Mouse (Mus musculus) heart, embryonic 11.5 days (tissue): ENCODE data around the gene Ccr10. TPM values are rescaled to one million over a fixed set of nuclear protein-coding genes. Genes with fewer than 3 reads are reported as not detected.
"Not testable (repeated sequence)": the region's sequence is repeated elsewhere in the genome, so short reads cannot be mapped to it uniquely, and the experiment has no call there.

Source experiments
- ATAC-seq: fragments of 200-750 bp; cut with Nextera tagmentation; replicated peaks from 2 replicates; pipeline ENCODE4 v1.8.0; 2017; ENCODE audit warnings: moderate library complexity; ENCODE audit not compliant: insufficient number of reproducible peaks, low FRiP score, low TSS enrichment
- H3K27ac ChIP-seq: fragments of 300-500 bp; sonication (generic); 2 replicates; pipeline ENCODE4 v1.5.1; 2014; ENCODE audit warnings: mild to moderate bottlenecking, low read depth, low read length
- H3K27me3 ChIP-seq: fragments of 300-500 bp; sonication (generic); 2 replicates; pipeline ENCODE4 v1.6.1; 2014; ENCODE audit warnings: mild to moderate bottlenecking, low read length, mixed read lengths; ENCODE audit not compliant: control insufficient read depth, insufficient read depth
- H3K36me3 ChIP-seq: fragments of 300-500 bp; sonication (generic); 2 replicates; pipeline ENCODE4 v1.6.1; 2014; ENCODE audit warnings: mild to moderate bottlenecking, low read length, moderate library complexity, mixed read lengths; ENCODE audit not compliant: control insufficient read depth, insufficient read depth
- H3K4me1 ChIP-seq: fragments of 300-500 bp; sonication (generic); 2 replicates; pipeline ENCODE4 v1.6.1; 2014; ENCODE audit warnings: low read length; ENCODE audit not compliant: control insufficient read depth, insufficient read depth
- H3K4me2 ChIP-seq: fragments of 300-500 bp; sonication (generic); 2 replicates; pipeline ENCODE4 v1.6.1; 2014; ENCODE audit warnings: mild to moderate bottlenecking, moderate library complexity
- H3K4me3 ChIP-seq: fragments of 300-500 bp; sonication (generic); 2 replicates; pipeline ENCODE4 v1.5.1; 2014; ENCODE audit warnings: low read depth, low read length
- H3K9ac ChIP-seq: fragments of 300-500 bp; sonication (generic); 2 replicates; pipeline ENCODE4 v1.6.1; 2014; ENCODE audit warnings: mild to moderate bottlenecking, low read depth, low read length, moderate library complexity
- H3K9me3 ChIP-seq: fragments of 300-500 bp; sonication (generic); replicated peaks from 2 replicates; pipeline ENCODE4 v1.6.1; 2016; ENCODE audit warnings: low read length; ENCODE audit not compliant: control insufficient read depth
- WGBS: fragments of 180-500 bp; shearing (Covaris S2); extraction: QIAGEN DNeasy Blood & Tissue Kit; methylation state at CpG from one replicate; pipeline ENCODE4 v1.1.7; 2014; ENCODE audit not compliant: insufficient replicate concordance; 5-methylcytosine and 5-hydroxymethylcytosine counted together
- polyA plus RNA-seq: library from polyadenylated mRNA; unstranded; fragments of >200 nt; fragmentation: Nextera tagmentation; extraction: Ambion mirVana; gene quantifications from 2 replicates; pipeline ENCODE4 v1.2.1, GENCODE M21; 2014

Gene Ccr10
- polyA plus RNA-seq, 1 experiment from 2014 or later = 0.39 TPM

DNA sequence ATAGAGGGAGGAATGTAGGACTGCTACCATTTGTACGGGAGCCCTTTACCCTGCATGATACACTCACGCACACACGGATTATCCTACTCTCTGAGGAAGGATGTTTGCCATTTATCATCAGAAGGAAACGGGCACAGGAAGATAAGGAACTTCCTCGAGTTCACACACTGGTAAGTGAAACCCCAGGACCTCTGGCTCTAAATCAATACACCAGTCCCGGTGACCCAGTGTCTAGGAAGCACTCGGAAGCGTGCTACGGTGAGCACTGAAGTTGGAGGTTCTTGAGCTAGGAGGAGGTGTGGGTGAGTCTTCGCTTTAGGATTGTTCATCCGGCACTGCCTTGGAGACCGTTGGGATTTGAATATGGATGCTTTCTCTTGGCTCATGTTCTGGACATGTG, 42.2 kb downstream of the Ccr10 start:
- Histone ChIP-seq H3K27me3 (no peaks in the 10 kb centered on the region), H3K27ac (no peak overlapping the region), H3K4me3 (no peak overlapping the region), H3K9me3 (no peaks in the 10 kb centered on the region), H3K4me2 (no peak overlapping the region), H3K9ac (no peak overlapping the region), H3K4me1 (peaks cover 7% of the 10 kb centered on the region; the same call in 1 of the 2 replicates), H3K36me3 (no peaks in the 10 kb centered on the region)
- ATAC-seq = no peak
- WGBS = 50% methylated on average over 12 of the region's 12 CpGs

- 91% methylated on average over 6 of the region's 6 CpGs for WGBS
These were observed 43.5 kb downstream of the Ccr10 start for GRCm38 (mm10) chr11:101131701-101132100.

DNA sequence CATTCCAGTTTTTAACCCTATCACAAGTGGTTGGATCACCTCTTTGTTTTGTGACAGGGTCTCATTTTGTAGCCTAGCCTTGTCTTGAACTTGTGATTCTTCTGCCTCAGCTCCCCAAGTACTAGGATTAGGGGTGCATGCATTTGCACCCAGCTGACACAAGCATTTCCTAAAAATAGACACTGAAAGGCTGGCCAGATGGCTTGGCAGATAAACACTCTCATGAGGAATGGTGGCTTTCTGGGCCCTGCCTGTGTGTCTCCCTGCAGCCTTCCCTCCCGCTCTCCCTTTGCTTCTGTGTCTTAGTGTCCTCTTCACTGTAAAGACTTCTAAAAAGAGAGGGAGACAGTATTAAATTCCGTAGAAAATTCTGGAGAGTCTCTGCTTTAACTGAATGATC, 44.1 kb downstream of the Ccr10 start:
- H3K27me3 ChIP-seq = no peaks in the 10 kb centered on the region
- H3K4me1 ChIP-seq = peaks cover 7% of the 10 kb centered on the region; the same call in 1 of the 2 replicates
- H3K36me3 ChIP-seq = peaks cover 9% of the 10 kb centered on the region
- no peak overlapping the region for H3K4me2 ChIP-seq
- H3K27ac ChIP-seq = no peak overlapping the region
- no peak overlapping the region for H3K9ac ChIP-seq
- no peaks in the 10 kb centered on the region for H3K9me3 ChIP-seq
- 75% methylated on average over 2 of the region's 2 CpGs for WGBS
- ATAC-seq = no peak
- H3K4me3 ChIP-seq = no peak overlapping the region

More at GRCm38 (mm10) chr11:101131701-101132100, 43.5 kb downstream of the Ccr10 start:
- H3K4me1 ChIP-seq = peaks cover 7% of the 10 kb centered on the region; the same call in 1 of the 2 replicates
- no peak overlapping the region for H3K27ac ChIP-seq
- peaks cover 4% of the 10 kb centered on the region for H3K36me3 ChIP-seq
- no peak overlapping the region for H3K4me3 ChIP-seq
- no peaks in the 10 kb centered on the region for H3K27me3 ChIP-seq
- no peaks in the 10 kb centered on the region for H3K9me3 ChIP-seq
- no peak overlapping the region for H3K4me2 ChIP-seq
- no peak for ATAC-seq
- no peak overlapping the region for H3K9ac ChIP-seq

GRCm38 (mm10) chr11:101130056-101130756, 45.0 kb downstream of the Ccr10 start:
- peak overlapping the region; percentile 89 for H3K27ac ChIP-seq

DNA sequence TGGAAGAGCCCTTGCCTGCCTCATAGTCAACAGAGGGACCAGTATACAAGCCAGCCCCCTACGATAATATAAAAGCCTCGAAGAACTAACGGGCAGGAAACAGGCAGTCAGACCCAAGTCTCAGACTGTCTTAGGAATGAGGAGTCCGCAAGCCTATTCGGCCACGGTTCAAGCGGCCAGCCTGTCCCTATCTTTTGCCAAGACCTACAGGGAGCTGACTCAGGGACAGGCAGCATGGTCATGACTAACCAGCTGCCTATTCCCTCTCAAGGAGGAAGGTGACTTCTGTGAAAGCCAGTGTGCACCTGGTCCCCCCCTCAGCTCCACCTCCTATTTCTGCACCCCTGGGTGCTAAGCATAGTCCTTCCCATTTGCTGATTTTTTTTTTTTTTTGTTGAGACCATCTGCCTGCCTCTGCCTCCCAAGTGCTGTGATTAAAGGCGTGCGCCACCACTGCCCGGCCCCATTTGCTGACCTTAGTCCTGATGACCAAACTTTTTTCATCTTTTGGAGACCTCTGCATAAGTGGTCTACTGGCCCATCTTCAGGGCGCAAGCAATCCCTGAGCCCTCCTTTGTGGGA, 46.2 kb downstream of the Ccr10 start:
- no peak for ATAC-seq
- peaks cover 15% of the 10 kb centered on the region for H3K36me3 ChIP-seq
- no peaks in the 10 kb centered on the region for H3K9me3 ChIP-seq
- no peak overlapping the region for H3K27ac ChIP-seq
- peaks cover 7% of the 10 kb centered on the region; the same call in 1 of the 2 replicates for H3K4me1 ChIP-seq
- H3K27me3 ChIP-seq = no peaks in the 10 kb centered on the region
- H3K4me3 ChIP-seq = no peak overlapping the region
- no peak overlapping the region for H3K4me2 ChIP-seq
- 82% methylated on average over 11 of the region's 11 CpGs for WGBS
- H3K9ac ChIP-seq = no peak overlapping the region

More at GRCm38 (mm10) chr11:101130056-101130756, 45.0 kb downstream of the Ccr10 start:
- WGBS = 26% methylated on average over 18 of the region's 18 CpGs
- no peak overlapping the region for H3K4me3 ChIP-seq
- H3K9ac ChIP-seq = 0 out of 2 replicates have a peak overlapping the region, but pooled peaks have one; percentile 43
- H3K27me3 ChIP-seq = no peaks in the 10 kb centered on the region
- H3K4me2 ChIP-seq = peak overlapping the region; percentile 45
- H3K9me3 ChIP-seq = no peaks in the 10 kb centered on the region
- peaks cover 7% of the 10 kb centered on the region; the same call in 1 of the 2 replicates for H3K4me1 ChIP-seq
- peak; percentile 68; the same call in 1 of the 2 replicates for ATAC-seq
- peaks cover 15% of the 10 kb centered on the region for H3K36me3 ChIP-seq

DNA sequence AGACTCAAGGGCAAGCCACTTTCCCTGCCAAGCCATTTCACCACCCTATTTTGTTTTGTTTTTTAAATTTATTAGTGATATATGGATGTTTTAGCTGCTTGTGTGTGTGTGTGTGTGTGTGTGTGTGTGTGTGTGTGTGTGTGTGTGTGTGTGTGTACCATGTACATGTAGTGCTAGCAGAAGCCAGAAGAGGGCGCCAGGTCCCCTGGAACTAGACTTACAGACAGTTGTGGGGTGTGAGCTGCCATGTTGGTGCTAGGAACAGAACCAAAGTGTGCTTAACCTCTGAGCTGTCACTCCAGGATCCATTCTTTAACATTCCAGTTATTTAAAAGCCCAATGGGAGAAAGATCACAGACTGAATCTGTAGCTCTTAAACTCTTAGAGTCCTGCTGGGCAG, 48.2 kb downstream of the Ccr10 start:
- Histone ChIP-seq H3K27me3 (no peaks in the 10 kb centered on the region), H3K9me3 (no peaks in the 10 kb centered on the region), H3K27ac (no peak overlapping the region), H3K36me3 (peaks cover 15% of the 10 kb centered on the region), H3K4me2 (no peak overlapping the region), H3K9ac (no peak overlapping the region), H3K4me1 (peaks cover 7% of the 10 kb centered on the region; the same call in 1 of the 2 replicates), H3K4me3 (no peak overlapping the region)
- 79% methylated on average over 1 of the region's 1 CpGs for WGBS
- no peak for ATAC-seq

- H3K9me3 ChIP-seq = not testable (repeated sequence)
- 95% methylated on average over 6 of the region's 9 CpGs for WGBS
- peaks cover 15% of the 10 kb centered on the region for H3K36me3 ChIP-seq
These were observed 50.2 kb downstream of the Ccr10 start for GRCm38 (mm10) chr11:101125008-101125407.

GRCm38 (mm10) chr11:101124494-101124893, 50.7 kb downstream of the Ccr10 start:
- ATAC-seq, H3K27me3 ChIP-seq, H3K4me3 ChIP-seq, H3K27ac ChIP-seq, H3K9ac ChIP-seq, H3K9me3 ChIP-seq, H3K4me2 ChIP-seq: not testable (repeated sequence)
- peaks cover 10% of the 10 kb centered on the region for H3K4me1 ChIP-seq
- H3K36me3 ChIP-seq = peaks cover 15% of the 10 kb centered on the region
- WGBS = 98% methylated on average over 8 of the region's 8 CpGs

More at GRCm38 (mm10) chr11:101125008-101125407, 50.2 kb downstream of the Ccr10 start:
- H3K9ac ChIP-seq, H3K27me3 ChIP-seq, ATAC-seq, H3K27ac ChIP-seq, H3K4me3 ChIP-seq, H3K4me2 ChIP-seq: not testable (repeated sequence)
- H3K4me1 ChIP-seq = peaks cover 11% of the 10 kb centered on the region
